Mouse (Mus musculus) intestine, embryonic 14.5 days (tissue): ENCODE data around the gene Cdcp1. TPM values are rescaled to one million over a fixed set of nuclear protein-coding genes. Genes with fewer than 3 reads are reported as not detected.

Experiments
- ATAC-seq: fragments of 200-750 bp; cut with Nextera tagmentation; replicated peaks from 2 replicates; pipeline ENCODE4 v1.8.0; 2017; ENCODE audit warnings: low read depth, moderate number of reproducible peaks, moderate TSS enrichment, moderate library complexity; ENCODE audit not compliant: low FRiP score, low TSS enrichment
- DNase-seq: peaks from one replicate; pipeline ENCODE4 v3.0.0-alpha.2; 2018; ENCODE audit warnings: low spot score
- H3K27ac ChIP-seq: fragments of 300-500 bp; sonication (generic); 2 replicates; pipeline ENCODE4 v1.5.1; 2014; ENCODE audit warnings: low read depth, mild to moderate bottlenecking, control low read depth
- H3K27me3 ChIP-seq: fragments of 300-500 bp; sonication (generic); replicated peaks from 2 replicates; pipeline ENCODE4 v1.6.1; 2014; ENCODE audit warnings: low read length, control low read depth; ENCODE audit not compliant: control insufficient read depth, insufficient read depth
- H3K36me3 ChIP-seq: fragments of 300-500 bp; sonication (generic); 2 replicates; pipeline ENCODE4 v1.6.1; 2014; ENCODE audit warnings: low read length, control low read depth; ENCODE audit not compliant: control insufficient read depth, insufficient read depth
- H3K4me1 ChIP-seq: fragments of 300-500 bp; sonication (generic); replicated peaks from 2 replicates; pipeline ENCODE4 v1.6.1; 2014; ENCODE audit warnings: low read length, control low read depth, mixed read lengths; ENCODE audit not compliant: control insufficient read depth, insufficient read depth
- H3K4me2 ChIP-seq: fragments of 300-500 bp; sonication (generic); 2 replicates; pipeline ENCODE4 v1.6.1; 2014; ENCODE audit warnings: low read length
- H3K4me3 ChIP-seq: fragments of 300-500 bp; sonication (generic); 2 replicates; pipeline ENCODE4 v1.5.1; 2014; ENCODE audit warnings: low read depth, low read length, control low read depth, mixed read lengths
- H3K9ac ChIP-seq: fragments of 300-500 bp; sonication (generic); 2 replicates; pipeline ENCODE4 v1.6.1; 2014; ENCODE audit warnings: mild to moderate bottlenecking, low read length
- H3K9me3 ChIP-seq: fragments of 300-500 bp; sonication (generic); 2 replicates; pipeline ENCODE4 v1.6.1; 2016; ENCODE audit warnings: low read length, control low read depth; ENCODE audit not compliant: control insufficient read depth
- WGBS: fragments of 180-500 bp; shearing (Covaris S2); extraction: QIAGEN DNeasy Blood & Tissue Kit; methylation state at CpG from one replicate; pipeline ENCODE4 v1.1.7; 2014; 5-methylcytosine and 5-hydroxymethylcytosine counted together
- polyA plus RNA-seq: library from polyadenylated mRNA; unstranded; fragments of >200 nt; fragmentation: Nextera tagmentation; extraction: Ambion mirVana; gene quantifications from 2 replicates; pipeline ENCODE4 v1.2.1, GENCODE M21; 2014

Gene Cdcp1
- polyA plus RNA-seq, 1 experiment from 2014 or later, result 17.5 TPM

- no peak overlapping the region for H3K9ac ChIP-seq
- H3K9me3 ChIP-seq, result no peaks in the 10 kb centered on the region
- no peaks in the 10 kb centered on the region for H3K36me3 ChIP-seq
- no peak overlapping the region for H3K4me2 ChIP-seq
- WGBS, result 58% methylated on average over 3 of the region's 3 CpGs
- no peak for ATAC-seq
- H3K27me3 ChIP-seq, result no peaks in the 10 kb centered on the region
- no peaks in the 10 kb centered on the region for H3K4me1 ChIP-seq
- DNase-seq, result no peak
- no peak overlapping the region for H3K4me3 ChIP-seq
- H3K27ac ChIP-seq, result no peak overlapping the region
These were observed 63.8 kb downstream of the Cdcp1 start for GRCm38 (mm10) chr9:123152026-123152425.

GRCm38 (mm10) chr9:123151561-123151960 lies 64.3 kb downstream of the Cdcp1 start:
- Histone ChIP-seq H3K36me3 (no peaks in the 10 kb centered on the region), H3K4me1 (no peaks in the 10 kb centered on the region), H3K27ac (no peak overlapping the region), H3K27me3 (no peaks in the 10 kb centered on the region), H3K9me3 (no peaks in the 10 kb centered on the region), H3K4me2 (no peak overlapping the region), H3K9ac (no peak overlapping the region), H3K4me3 (no peak overlapping the region)
- ATAC-seq, result no peak
- 35% methylated on average over 1 of the region's 1 CpGs for WGBS
- no peak for DNase-seq

- no peak within 1 kb of the TSS for H3K4me3 ChIP-seq
- no peak within 1 kb of the TSS for H3K9ac ChIP-seq
- no peak within 1 kb of the TSS for H3K4me2 ChIP-seq
- 80% methylated on average over 5 of the region's 5 CpGs for whole genome bisulfite sequencing
- ATAC-seq (no peak), DNase-seq (no peak)
- H3K9me3 ChIP-seq, result 0 out of 2 replicates have a peak, but pooled peaks cover 2% of the 10 kb centered on the region
- H3K4me1 ChIP-seq, result no peaks in the 10 kb centered on the region
- H3K36me3 ChIP-seq, result no peaks in the 10 kb centered on the region
- no peak within 1 kb of the TSS for H3K27ac ChIP-seq
- no peaks in the 10 kb centered on the region for H3K27me3 ChIP-seq
These were observed 65.4 kb downstream of the Cdcp1 start, which contains the start of gene Clec3b for GRCm38 (mm10) chr9:123150241-123151020. Clec3b (plus strand) TSS chr9:123150946.

GRCm38 (mm10) chr9:123148430-123148829 lies 67.4 kb downstream of the Cdcp1 start:
- 62% methylated on average over 5 of the region's 5 CpGs for WGBS
- no peak for ATAC-seq
- H3K36me3 ChIP-seq, result no peaks in the 10 kb centered on the region

GRCm38 (mm10) chr9:123139887-123140614 lies 75.8 kb downstream of the Cdcp1 start:
- 87% methylated on average over 4 of the region's 4 CpGs for WGBS
- no peak for ATAC-seq
- DNase-seq, result no peak
- Histone ChIP-seq H3K27ac (no peak overlapping the region), H3K27me3 (no peaks in the 10 kb centered on the region), H3K9ac (no peak overlapping the region), H3K9me3 (peaks cover 12% of the 10 kb centered on the region; the same call in 1 of the 2 replicates), H3K4me2 (no peak overlapping the region), H3K4me1 (0 out of 2 replicates have a peak, but pooled peaks cover 3% of the 10 kb centered on the region), H3K36me3 (peaks cover 47% of the 10 kb centered on the region), H3K4me3 (no peak overlapping the region)

More at GRCm38 (mm10) chr9:123148430-123148829, 67.4 kb downstream of the Cdcp1 start:
- no peaks in the 10 kb centered on the region for H3K27me3 ChIP-seq
- H3K27ac ChIP-seq, result peak overlapping the region; percentile 22; the same call in 1 of the 2 replicates
- H3K9me3 ChIP-seq, result peaks cover 11% of the 10 kb centered on the region; the same call in 1 of the 2 replicates
- H3K4me1 ChIP-seq, result no peaks in the 10 kb centered on the region
- no peak overlapping the region for H3K4me3 ChIP-seq
- no peak overlapping the region for H3K4me2 ChIP-seq
- H3K9ac ChIP-seq, result no peak overlapping the region
- DNase-seq, result no peak

- ATAC-seq, result peak; percentile 51; the same call in 1 of the 2 replicates
- Histone ChIP-seq H3K27ac (peak overlapping the region; percentile 30; the same call in 1 of the 2 replicates), H3K4me3 (no peak overlapping the region), H3K9ac (no peak overlapping the region), H3K9me3 (peaks cover 9% of the 10 kb centered on the region; the same call in 1 of the 2 replicates), H3K4me2 (no peak overlapping the region), H3K36me3 (peaks cover 57% of the 10 kb centered on the region), H3K27me3 (no peaks in the 10 kb centered on the region), H3K4me1 (0 out of 2 replicates have a peak, but pooled peaks cover 3% of the 10 kb centered on the region)
- 55% methylated on average over 5 of the region's 5 CpGs for WGBS
- peak; percentile 55 for DNase-seq
These were observed 76.9 kb downstream of the Cdcp1 start for GRCm38 (mm10) chr9:123138891-123139474.

- no peak for DNase-seq
- no peak overlapping the region for H3K9ac ChIP-seq
These were observed 78.7 kb downstream of the Cdcp1 start for GRCm38 (mm10) chr9:123136953-123137682.

GRCm38 (mm10) chr9:123132994-123133393 lies 82.8 kb downstream of the Cdcp1 start:
- no peaks in the 10 kb centered on the region for H3K9me3 ChIP-seq
- peaks cover 99% of the 10 kb centered on the region for H3K36me3 ChIP-seq
- H3K4me2 ChIP-seq, result no peak overlapping the region
- ATAC-seq (no peak), DNase-seq (no peak)
- no peak overlapping the region for H3K27ac ChIP-seq
- no peak overlapping the region for H3K9ac ChIP-seq
- H3K4me1 ChIP-seq, result no peaks in the 10 kb centered on the region
- 86% methylated on average over 3 of the region's 3 CpGs for WGBS
- H3K27me3 ChIP-seq, result no peaks in the 10 kb centered on the region
- H3K4me3 ChIP-seq, result no peak overlapping the region

More at GRCm38 (mm10) chr9:123136953-123137682, 78.7 kb downstream of the Cdcp1 start:
- no peak for ATAC-seq
- Histone ChIP-seq H3K4me3 (no peak overlapping the region), H3K27ac (no peak overlapping the region), H3K27me3 (no peaks in the 10 kb centered on the region), H3K9me3 (no peaks in the 10 kb centered on the region), H3K4me1 (0 out of 2 replicates have a peak, but pooled peaks cover 3% of the 10 kb centered on the region), H3K36me3 (peaks cover 76% of the 10 kb centered on the region), H3K4me2 (no peak overlapping the region)
- 88% methylated on average over 7 of the region's 7 CpGs for WGBS
